In genomic region chr7:24591735-24592134, GRCm38 (mm10) we compare ENCODE assay signal across 20 mouse cellular contexts. TPM values are rescaled to one million over a fixed set of nuclear protein-coding genes. Genes with fewer than 3 reads are reported as not detected.
DNase-seq lines count a peak whose midpoint lies in the region; ATAC-seq and TF ChIP-seq lines count a peak whose summit lies in the region.
"Had no signal": no experiment of that assay in that cellular context is flagged by ENCODE, and none has a peak within 500 bp of the region (broad histone marks: within the 10 kb centered on the region; RNA-seq: fewer than 3 reads in every experiment).

No protein-coding gene starts in this region.

- peak; percentile 49 for TF ChIP-seq CTCF in hindbrain, postnatal 0 days (IDR thresholded peaks at IDR 0.05; ENCODE audit: low read depth)
- peak; percentile 40 for TF ChIP-seq CTCF in stomach, postnatal 0 days (IDR thresholded peaks at IDR 0.05; ENCODE audit: low read depth)

- H3K9me3 ChIP-seq in hindbrain, postnatal 0 days (ENCODE audit: low read length): no peaks in the 10 kb centered on the region
- no peaks in the 10 kb centered on the region for H3K9me3 ChIP-seq in hindbrain, embryonic 14.5 days (ENCODE audit: control insufficient read depth, low read length)
- H3K9me3 ChIP-seq in liver, embryonic 11.5 days (ENCODE audit: control insufficient read depth, low read length): no peaks in the 10 kb centered on the region
- H3K9me3 ChIP-seq in stomach, postnatal 0 days (ENCODE audit: control insufficient read depth, low read length): no peaks in the 10 kb centered on the region
- H3K9me3 ChIP-seq in heart, embryonic 11.5 days (replicated peaks; ENCODE audit: control insufficient read depth, low read length): no peaks in the 10 kb centered on the region
- H3K9me3 ChIP-seq: forebrain, embryonic 15.5 days; hindbrain, embryonic 15.5 days; neural tube, embryonic 12.5 days had no signal

- no peak overlapping the region; the same call in 1 of the 2 replicates for H3K27ac ChIP-seq in hindbrain, postnatal 0 days
- H3K27ac ChIP-seq in hindbrain, embryonic 14.5 days: no peak overlapping the region
- peak overlapping the region; percentile 45; the same call in 1 of the 2 replicates for H3K27ac ChIP-seq in liver, embryonic 11.5 days (ENCODE audit: low read depth, low read length)
- H3K27ac ChIP-seq in stomach, postnatal 0 days (replicated peaks): peak overlapping the region; percentile 40; the same call in 1 of the 2 replicates
- no peak overlapping the region for H3K27ac ChIP-seq in heart, embryonic 11.5 days (ENCODE audit: low read depth, low read length)
- H3K27ac ChIP-seq: forebrain, embryonic 15.5 days; hindbrain, embryonic 15.5 days; neural tube, embryonic 12.5 days had no signal

- H3K4me3 ChIP-seq in hindbrain, postnatal 0 days (ENCODE audit: low read length): no peak overlapping the region
- no peak overlapping the region for H3K4me3 ChIP-seq in hindbrain, embryonic 14.5 days (replicated peaks; ENCODE audit: low read length)
- no peak overlapping the region for H3K4me3 ChIP-seq in liver, embryonic 11.5 days (ENCODE audit: low read depth, low read length)
- no peak overlapping the region for H3K4me3 ChIP-seq in stomach, postnatal 0 days (ENCODE audit: low read depth, low read length)
- H3K4me3 ChIP-seq in heart, embryonic 11.5 days (ENCODE audit: low read depth, low read length): no peak overlapping the region
- H3K4me3 ChIP-seq: forebrain, embryonic 15.5 days; hindbrain, embryonic 15.5 days; neural tube, embryonic 12.5 days had no signal

- H3K4me1 ChIP-seq in hindbrain, postnatal 0 days (ENCODE audit: insufficient read depth, low read length): peaks cover 9% of the 10 kb centered on the region; the same call in 1 of the 2 replicates
- H3K4me1 ChIP-seq in hindbrain, embryonic 14.5 days (replicated peaks; ENCODE audit: control insufficient read depth, insufficient read depth, low read length): peaks cover 17% of the 10 kb centered on the region
- H3K4me1 ChIP-seq in liver, embryonic 11.5 days (replicated peaks; ENCODE audit: control insufficient read depth, insufficient read depth, low read length): peaks cover 28% of the 10 kb centered on the region
- no peaks in the 10 kb centered on the region; the same call in 1 of the 2 replicates for H3K4me1 ChIP-seq in stomach, postnatal 0 days (replicated peaks; ENCODE audit: control insufficient read depth, insufficient read depth)
- peaks cover 7% of the 10 kb centered on the region; the same call in 1 of the 2 replicates for H3K4me1 ChIP-seq in heart, embryonic 11.5 days (ENCODE audit: control insufficient read depth, insufficient read depth, low read length)

- no peaks in the 10 kb centered on the region; the same call in 1 of the 2 replicates for H3K27me3 ChIP-seq in hindbrain, postnatal 0 days (ENCODE audit: insufficient read depth, low read length)
- H3K27me3 ChIP-seq in hindbrain, embryonic 14.5 days (ENCODE audit: control insufficient read depth, insufficient read depth, low read length): peaks cover 3% of the 10 kb centered on the region; the same call in 1 of the 2 replicates
- peaks cover 22% of the 10 kb centered on the region for H3K27me3 ChIP-seq in liver, embryonic 11.5 days (replicated peaks; ENCODE audit: control insufficient read depth, insufficient read depth, low read length)
- H3K27me3 ChIP-seq in stomach, postnatal 0 days (ENCODE audit: control insufficient read depth, insufficient read depth, low read length): no peaks in the 10 kb centered on the region
- peaks cover 31% of the 10 kb centered on the region for H3K27me3 ChIP-seq in heart, embryonic 11.5 days (ENCODE audit: control insufficient read depth, insufficient read depth, low read length)
- H3K27me3 ChIP-seq: hindbrain, embryonic 15.5 days had no signal

- peak; percentile 34 for DNase-seq in hindbrain, postnatal 0 days (ENCODE audit: low spot score)
- no peak for DNase-seq in hindbrain, embryonic 14.5 days (ENCODE audit: low spot score)
- no peak for DNase-seq in liver, embryonic 11.5 days (ENCODE audit: low spot score)
- no peak for DNase-seq in liver
- DNase-seq in stomach, postnatal 0 days (ENCODE audit: low spot score): no peak
- no peak for DNase-seq in cerebellum, adult 11-12 months
- DNase-seq: adrenal gland, adult 2 months; B cell, adult 2 months; cerebellum, adult 9-11 months; embryo, embryonic 11 days; gastrocnemius, postnatal 10 days; heart, postnatal 14 days; lung, adult 2 months had no signal

- H3K9ac ChIP-seq in hindbrain, postnatal 0 days (replicated peaks; ENCODE audit: low read length): no peak overlapping the region
- no peak overlapping the region for H3K9ac ChIP-seq in hindbrain, embryonic 14.5 days
- no peak overlapping the region for H3K9ac ChIP-seq in liver, embryonic 11.5 days (ENCODE audit: low read depth, low read length)
- H3K9ac ChIP-seq in stomach, postnatal 0 days (ENCODE audit: low read length): no peak overlapping the region
- no peak overlapping the region for H3K9ac ChIP-seq in heart, embryonic 11.5 days (ENCODE audit: low read depth, low read length)
- H3K9ac ChIP-seq: forebrain, embryonic 15.5 days; hindbrain, embryonic 15.5 days; neural tube, embryonic 12.5 days had no signal

- ATAC-seq in hindbrain, postnatal 0 days: no peak
- no peak for ATAC-seq in hindbrain, embryonic 14.5 days (ENCODE audit: low FRiP score)
- peak; percentile 66 for ATAC-seq in liver, embryonic 11.5 days (replicated peaks; ENCODE audit: low FRiP score)
- ATAC-seq in erythroblast, adult 5-6 weeks (replicated peaks; ENCODE audit: low FRiP score, poor library complexity, severe bottlenecking): 0 out of 2 replicates have a peak, but pooled peaks have one; percentile 29
- ATAC-seq in stomach, postnatal 0 days (ENCODE audit: low FRiP score, low TSS enrichment): no peak
- no peak for ATAC-seq in heart, embryonic 11.5 days (replicated peaks; ENCODE audit: insufficient number of reproducible peaks, low FRiP score, low TSS enrichment)
- ATAC-seq: forebrain, embryonic 15.5 days; midbrain, embryonic 16.5 days had no signal

- TF ChIP-seq EP300 in stomach, postnatal 0 days (optimal IDR thresholded peaks at IDR 0.05): no peak

- H3K36me3 ChIP-seq in hindbrain, postnatal 0 days (ENCODE audit: insufficient read depth, low read length): no peaks in the 10 kb centered on the region
- H3K36me3 ChIP-seq in hindbrain, embryonic 14.5 days (replicated peaks; ENCODE audit: control insufficient read depth, insufficient read depth): no peaks in the 10 kb centered on the region
- no peaks in the 10 kb centered on the region for H3K36me3 ChIP-seq in liver, embryonic 11.5 days (ENCODE audit: control insufficient read depth, insufficient read depth, low read length)
- no peaks in the 10 kb centered on the region for H3K36me3 ChIP-seq in stomach, postnatal 0 days (ENCODE audit: control insufficient read depth, insufficient read depth, low read length)
- no peaks in the 10 kb centered on the region for H3K36me3 ChIP-seq in heart, embryonic 11.5 days (ENCODE audit: control insufficient read depth, insufficient read depth, low read length)
- H3K36me3 ChIP-seq: forebrain, embryonic 15.5 days; hindbrain, embryonic 15.5 days; neural tube, embryonic 12.5 days had no signal

- no peak overlapping the region for H3K4me2 ChIP-seq in hindbrain, postnatal 0 days (ENCODE audit: low read depth, low read length)
- H3K4me2 ChIP-seq in hindbrain, embryonic 14.5 days (replicated peaks): no peak overlapping the region
- H3K4me2 ChIP-seq in liver, embryonic 11.5 days: peak overlapping the region; percentile 46; the same call in 1 of the 2 replicates
- H3K4me2 ChIP-seq in stomach, postnatal 0 days (replicated peaks; ENCODE audit: low read depth): no peak overlapping the region
- H3K4me2 ChIP-seq in heart, embryonic 11.5 days: no peak overlapping the region
- H3K4me2 ChIP-seq: forebrain, embryonic 15.5 days; hindbrain, embryonic 15.5 days; neural tube, embryonic 12.5 days had no signal

- WGBS in hindbrain, postnatal 0 days: 73% methylated on average over 5 of the region's 5 CpGs
- 78% methylated on average over 5 of the region's 5 CpGs for WGBS in hindbrain, embryonic 14.5 days
- WGBS in liver, embryonic 11.5 days: 58% methylated on average over 5 of the region's 5 CpGs
- whole genome bisulfite sequencing in stomach, postnatal 0 days: 52% methylated on average over 5 of the region's 5 CpGs
- 64% methylated on average over 5 of the region's 5 CpGs for WGBS in heart, embryonic 11.5 days (ENCODE audit: insufficient replicate concordance)

RNA-seq across cellular contexts. Expression of gene Zfp575, which starts 4.3 kb away (rescaled TPM):
- 1.0 and 1.2 TPM in 2 replicates for total RNA-seq in hindbrain, postnatal 0 days (2014; rRNA removed)
- 20.3 and 21.0 TPM in 2 replicates for polyA plus RNA-seq in hindbrain, postnatal 0 days (2015; fragmentation: Nextera tagmentation; extraction: Ambion mirVana)
- 10.3 and 11.4 TPM in 2 replicates for polyA plus RNA-seq in hindbrain, embryonic 14.5 days (2014; fragmentation: Nextera tagmentation; extraction: Ambion mirVana)
- 0.65 and 0.82 TPM in 2 replicates for polyA plus RNA-seq in liver, embryonic 11.5 days (2014; fragmentation: Nextera tagmentation; extraction: Ambion mirVana)
- not detected in 2 replicates for total RNA-seq in erythroblast, adult 5-6 weeks (2015; ENCODE audit: low replicate concordance)
- not detected in 2 replicates for total RNA-seq in erythroblast, adult 5-6 weeks (2017; ENCODE audit: low replicate concordance)
- 3.6 and 4.0 TPM in 2 replicates for polyA plus RNA-seq in stomach, postnatal 0 days (2015; fragmentation: Nextera tagmentation; extraction: Ambion mirVana)
- 0.42 and 0.44 TPM in 2 replicates for polyA plus RNA-seq in heart, embryonic 11.5 days (2014; fragmentation: Nextera tagmentation; extraction: Ambion mirVana)

RNA-seq across cellular contexts. Expression of gene Ethe1, which starts 4.4 kb away (rescaled TPM):
- total RNA-seq in hindbrain, postnatal 0 days (2014; rRNA removed): 36.3 and 43.8 TPM in 2 replicates
- polyA plus RNA-seq in hindbrain, postnatal 0 days (2015; fragmentation: Nextera tagmentation; extraction: Ambion mirVana): 24.4 and 25.3 TPM in 2 replicates
- polyA plus RNA-seq in hindbrain, embryonic 14.5 days (2014; fragmentation: Nextera tagmentation; extraction: Ambion mirVana): 25.8 and 26.4 TPM in 2 replicates
- polyA plus RNA-seq in liver, embryonic 11.5 days (2014; fragmentation: Nextera tagmentation; extraction: Ambion mirVana): 20.7 and 21.9 TPM in 2 replicates
- 22.3 and 28.0 TPM in 2 replicates for total RNA-seq in erythroblast, adult 5-6 weeks (2015; ENCODE audit: low replicate concordance)
- 9.5 and 10.7 TPM in 2 replicates for total RNA-seq in erythroblast, adult 5-6 weeks (2017; ENCODE audit: low replicate concordance)
- 120 and 128 TPM in 2 replicates for polyA plus RNA-seq in stomach, postnatal 0 days (2015; fragmentation: Nextera tagmentation; extraction: Ambion mirVana)
- 23.4 and 23.9 TPM in 2 replicates for polyA plus RNA-seq in heart, embryonic 11.5 days (2014; fragmentation: Nextera tagmentation; extraction: Ambion mirVana)

RNA-seq across cellular contexts. Expression of gene Phldb3, which starts 18.8 kb away (rescaled TPM):
- 0.11 and 0.73 TPM in 2 replicates for total RNA-seq in hindbrain, postnatal 0 days (2014; rRNA removed)
- polyA plus RNA-seq in hindbrain, postnatal 0 days (2015; fragmentation: Nextera tagmentation; extraction: Ambion mirVana): not detected in 2 replicates
- polyA plus RNA-seq in hindbrain, embryonic 14.5 days (2014; fragmentation: Nextera tagmentation; extraction: Ambion mirVana): not detected in 2 replicates
- polyA plus RNA-seq in liver, embryonic 11.5 days (2014; fragmentation: Nextera tagmentation; extraction: Ambion mirVana): 0.13 and 0.14 TPM in 2 replicates
- 0.84 TPM in 1 of 2 replicates, not detected in the other for total RNA-seq in erythroblast, adult 5-6 weeks (2015; ENCODE audit: low replicate concordance)
- 0.85 and 3.2 TPM in 2 replicates for total RNA-seq in erythroblast, adult 5-6 weeks (2017; ENCODE audit: low replicate concordance)
- polyA plus RNA-seq in stomach, postnatal 0 days (2015; fragmentation: Nextera tagmentation; extraction: Ambion mirVana): 1.2 TPM in 2 replicates
- 0.06 TPM in 1 of 2 replicates, not detected in the other for polyA plus RNA-seq in heart, embryonic 11.5 days (2014; fragmentation: Nextera tagmentation; extraction: Ambion mirVana)
- polyA plus RNA-seq: forebrain, embryonic 15.5 days; hindbrain, embryonic 15.5 days; midbrain, embryonic 16.5 days; neural tube, embryonic 12.5 days had no signal

RNA-seq across cellular contexts. Expression of gene Lypd3, which starts 44.6 kb away (rescaled TPM):
- 1.3 and 1.4 TPM in 2 replicates for total RNA-seq in hindbrain, postnatal 0 days (2014; rRNA removed)
- polyA plus RNA-seq in hindbrain, postnatal 0 days (2015; fragmentation: Nextera tagmentation; extraction: Ambion mirVana): 1.2 and 1.3 TPM in 2 replicates
- 0.27 and 0.29 TPM in 2 replicates for polyA plus RNA-seq in hindbrain, embryonic 14.5 days (2014; fragmentation: Nextera tagmentation; extraction: Ambion mirVana)
- 0.10 TPM in 1 of 2 replicates, not detected in the other for polyA plus RNA-seq in liver, embryonic 11.5 days (2014; fragmentation: Nextera tagmentation; extraction: Ambion mirVana)
- not detected in 2 replicates for total RNA-seq in erythroblast, adult 5-6 weeks (2015; ENCODE audit: low replicate concordance)
- not detected in 2 replicates for total RNA-seq in erythroblast, adult 5-6 weeks (2017; ENCODE audit: low replicate concordance)
- 277 and 306 TPM in 2 replicates for polyA plus RNA-seq in stomach, postnatal 0 days (2015; fragmentation: Nextera tagmentation; extraction: Ambion mirVana)
- polyA plus RNA-seq in heart, embryonic 11.5 days (2014; fragmentation: Nextera tagmentation; extraction: Ambion mirVana): 0.09 TPM in 1 of 2 replicates, not detected in the other
- total RNA-seq: gastrocnemius, postnatal 10 days; heart, adult 8-10 months; heart, postnatal 14 days had no signal

RNA-seq across cellular contexts. Expression of gene Xrcc1, which starts 45.6 kb away (rescaled TPM):
- total RNA-seq in hindbrain, postnatal 0 days (2014; rRNA removed): 36.7 and 50.8 TPM in 2 replicates
- polyA plus RNA-seq in hindbrain, postnatal 0 days (2015; fragmentation: Nextera tagmentation; extraction: Ambion mirVana): 44.0 and 45.1 TPM in 2 replicates
- 47.4 and 52.3 TPM in 2 replicates for polyA plus RNA-seq in hindbrain, embryonic 14.5 days (2014; fragmentation: Nextera tagmentation; extraction: Ambion mirVana)
- 91.0 and 102 TPM in 2 replicates for polyA plus RNA-seq in liver, embryonic 11.5 days (2014; fragmentation: Nextera tagmentation; extraction: Ambion mirVana)
- 7.5 and 9.4 TPM in 2 replicates for total RNA-seq in erythroblast, adult 5-6 weeks (2015; ENCODE audit: low replicate concordance)
- 15.9 and 18.0 TPM in 2 replicates for total RNA-seq in erythroblast, adult 5-6 weeks (2017; ENCODE audit: low replicate concordance)
- polyA plus RNA-seq in stomach, postnatal 0 days (2015; fragmentation: Nextera tagmentation; extraction: Ambion mirVana): 27.4 and 31.4 TPM in 2 replicates
- polyA plus RNA-seq in heart, embryonic 11.5 days (2014; fragmentation: Nextera tagmentation; extraction: Ambion mirVana): 69.8 and 76.6 TPM in 2 replicates

Comparison
In these comparisons a context has a peak if more than half of its experiments do, and no peak if none do; other contexts are left out.
1. ATAC-seq: peak in liver, embryonic 11.5 days (single experiment) and erythroblast, adult 5-6 weeks (single experiment); none in hindbrain, postnatal 0 days (single experiment), hindbrain, embryonic 14.5 days (single experiment), stomach, postnatal 0 days (single experiment) and heart, embryonic 11.5 days (single experiment).
2. H3K27ac ChIP-seq: peak in liver, embryonic 11.5 days (single experiment) and stomach, postnatal 0 days (single experiment); none in hindbrain, postnatal 0 days (single experiment), hindbrain, embryonic 14.5 days (single experiment) and heart, embryonic 11.5 days (single experiment).